In genomic region chr10:69212542-69213440, GRCm38 (mm10) we compare ENCODE assay signal across 8 mouse cellular contexts. TPM values are rescaled to one million over a fixed set of nuclear protein-coding genes. Genes with fewer than 3 reads are reported as not detected.
A peak's percentile ranks its signal among the peaks of the same experiment; 100 is the strongest.
DNase-seq lines count a peak whose midpoint lies in the region; ATAC-seq and TF ChIP-seq lines count a peak whose summit lies in the region.

Gene A930033H14Rik (minus strand): TSS chr10:69213098.

- WGBS in forebrain, embryonic 11.5 days: under 1% methylated on average over 73 of the region's 84 CpGs
- WGBS in heart, embryonic 15.5 days: under 1% methylated on average over 83 of the region's 84 CpGs
- under 1% methylated on average over 81 of the region's 84 CpGs for WGBS in liver, embryonic 13.5 days (ENCODE audit: insufficient replicate concordance)

- TF ChIP-seq POLR2A in brain, embryonic 14.5 days (IDR thresholded peaks at IDR 0.05; ENCODE audit: borderline replicate concordance, extremely low read depth, insufficient read depth, insufficient read length, poor library complexity, severe bottlenecking): peak; percentile 93

- DNase-seq in 416B (ENCODE audit: low read depth): peak; percentile 89
- peak; percentile 92 for DNase-seq in brain, embryonic 14.5 days (ENCODE audit: low read depth)
- DNase-seq in forebrain, embryonic 11.5 days (ENCODE audit: low spot score): peak; percentile 89
- peak; percentile 82 to 93 for DNase-seq in kidney, postnatal 25 days
- peak; percentile 43 for DNase-seq in liver, embryonic 13.5 days
- DNase-seq in naive thymus-derived CD4-positive, alpha-beta T cell, adult 2 months (ENCODE audit: low read depth): peak; percentile 14
- DNase-seq in spleen, postnatal 4 days (ENCODE audit: low spot score in 2 of 2): peak; percentile 65 to 76

- H3K9me3 ChIP-seq in forebrain, embryonic 11.5 days (ENCODE audit: control insufficient read depth, low read length): no peaks in the 10 kb centered on the region
- no peaks in the 10 kb centered on the region for H3K9me3 ChIP-seq in heart, embryonic 15.5 days (replicated peaks)
- no peaks in the 10 kb centered on the region for H3K9me3 ChIP-seq in liver, embryonic 13.5 days (replicated peaks)

- peak within 1 kb of the TSS; percentile 91 for H3K27ac ChIP-seq in forebrain, embryonic 11.5 days (ENCODE audit: low read depth, low read length)
- H3K27ac ChIP-seq in heart, embryonic 15.5 days: peak within 1 kb of the TSS; percentile 100
- H3K27ac ChIP-seq in liver, embryonic 13.5 days: peak within 1 kb of the TSS; percentile 87

- ATAC-seq in forebrain, embryonic 11.5 days (replicated peaks; ENCODE audit: low FRiP score): peak; percentile 93
- ATAC-seq in heart, embryonic 15.5 days (replicated peaks; ENCODE audit: insufficient number of reproducible peaks, insufficient read depth, low FRiP score, low read depth): peak; percentile 93
- peak; percentile 81 for ATAC-seq in liver, embryonic 13.5 days (ENCODE audit: low read depth)

- H3K4me3 ChIP-seq in forebrain, embryonic 11.5 days (ENCODE audit: low read depth, low read length): peak within 1 kb of the TSS; percentile 68
- peak within 1 kb of the TSS; percentile 75 for H3K4me3 ChIP-seq in heart, embryonic 15.5 days
- peak within 1 kb of the TSS; percentile 61 for H3K4me3 ChIP-seq in liver, embryonic 13.5 days (replicated peaks)

- peaks cover 5% of the 10 kb centered on the region; the same call in 1 of the 2 replicates for H3K4me1 ChIP-seq in forebrain, embryonic 11.5 days (replicated peaks; ENCODE audit: control insufficient read depth, insufficient read depth, low read length)
- H3K4me1 ChIP-seq in heart, embryonic 15.5 days (replicated peaks): peaks cover 16% of the 10 kb centered on the region
- peaks cover 33% of the 10 kb centered on the region for H3K4me1 ChIP-seq in liver, embryonic 13.5 days (replicated peaks)

- H3K36me3 ChIP-seq in forebrain, embryonic 11.5 days (ENCODE audit: control insufficient read depth, insufficient read depth, low read length): peaks cover 3% of the 10 kb centered on the region; the same call in 1 of the 2 replicates
- peaks cover 22% of the 10 kb centered on the region for H3K36me3 ChIP-seq in heart, embryonic 15.5 days
- 0 out of 2 replicates have a peak, but pooled peaks cover 5% of the 10 kb centered on the region for H3K36me3 ChIP-seq in liver, embryonic 13.5 days

- peak within 1 kb of the TSS; percentile 96 for H3K9ac ChIP-seq in forebrain, embryonic 11.5 days (ENCODE audit: low read length)
- H3K9ac ChIP-seq in heart, embryonic 15.5 days: peak within 1 kb of the TSS; percentile 93
- H3K9ac ChIP-seq in liver, embryonic 13.5 days: peak within 1 kb of the TSS; percentile 74

- H3K27me3 ChIP-seq in forebrain, embryonic 11.5 days (ENCODE audit: control insufficient read depth, insufficient read depth, low read length): no peaks in the 10 kb centered on the region
- no peaks in the 10 kb centered on the region for H3K27me3 ChIP-seq in heart, embryonic 15.5 days
- H3K27me3 ChIP-seq in liver, embryonic 13.5 days: peaks cover 33% of the 10 kb centered on the region

- peak within 1 kb of the TSS; percentile 85 for H3K4me2 ChIP-seq in forebrain, embryonic 11.5 days (ENCODE audit: low read depth, low read length, severe bottlenecking)
- H3K4me2 ChIP-seq in heart, embryonic 15.5 days: peak within 1 kb of the TSS; percentile 94
- peak within 1 kb of the TSS; percentile 75 for H3K4me2 ChIP-seq in liver, embryonic 13.5 days

- TF ChIP-seq CTCF in brain, embryonic 14.5 days (IDR thresholded peaks at IDR 0.05; ENCODE audit: borderline replicate concordance, extremely low read depth, insufficient read depth, insufficient read length): no peak

RNA-seq across cellular contexts. Expression of gene A930033H14Rik, which starts in this region (rescaled TPM):
- polyA plus RNA-seq in brain, embryonic 14.5 days (2012; rRNA removed): 1.6 and 1.9 TPM in 2 replicates
- 1.4 and 1.9 TPM in 2 replicates for polyA plus RNA-seq in forebrain, embryonic 11.5 days (2014; fragmentation: Nextera tagmentation; extraction: Ambion mirVana)
- polyA plus RNA-seq in heart, embryonic 15.5 days (2015; fragmentation: Nextera tagmentation; extraction: Ambion mirVana): 1.5 and 1.8 TPM in 2 replicates
- polyA plus RNA-seq in liver, embryonic 13.5 days (2015; fragmentation: Nextera tagmentation; extraction: Ambion mirVana): 0.39 TPM in 2 replicates

Comparison
In these comparisons a context has a peak if more than half of its experiments do, and no peak if none do; other contexts are left out.
1. Peak in every context shown above with its lines: DNase-seq, ATAC-seq, H3K4me3 ChIP-seq and H3K27ac ChIP-seq.
2. Peak in DNase-seq, ATAC-seq, H3K4me3 ChIP-seq, H3K27ac ChIP-seq, H3K9ac ChIP-seq and H3K4me2 ChIP-seq in liver, embryonic 13.5 days; RNA of the gene not detected or under 1 TPM.
3. DNase-seq: peak in every context shown above with its lines; median percentile 92 in brain, embryonic 14.5 days; 89 in 416B; 89 in forebrain, embryonic 11.5 days; 88 in kidney, postnatal 25 days; 70 in spleen, postnatal 4 days; 43 in liver, embryonic 13.5 days; 14 in naive thymus-derived CD4-positive, alpha-beta T cell, adult 2 months.